Mouse (Mus musculus) stomach, embryonic 14.5 days (tissue): Measurements from ENCODE around the gene Klrb1b. TPM values are rescaled to one million over a fixed set of nuclear protein-coding genes. Genes with fewer than 3 reads are reported as not detected.

Source experiments
- ATAC-seq: fragments of 200-750 bp; cut with Nextera tagmentation; 2 replicates; pipeline ENCODE4 v1.8.0; 2017; ENCODE audit warnings: low read depth, moderate TSS enrichment; ENCODE audit not compliant: insufficient number of reproducible peaks, insufficient read depth, low FRiP score
- H3K27ac ChIP-seq: fragments of 300-500 bp; sonication (generic); 2 replicates; pipeline ENCODE4 v1.5.1; 2014; ENCODE audit warnings: mild to moderate bottlenecking, low read length, moderate library complexity, mixed read lengths
- H3K27me3 ChIP-seq: fragments of 300-500 bp; sonication (generic); 2 replicates; pipeline ENCODE4 v1.6.1; 2014; ENCODE audit warnings: low read length, control low read depth, mixed read lengths; ENCODE audit not compliant: control insufficient read depth, insufficient read depth
- H3K36me3 ChIP-seq: fragments of 300-500 bp; sonication (generic); 2 replicates; pipeline ENCODE4 v1.6.1; 2014; ENCODE audit warnings: mild to moderate bottlenecking, control low read depth, low read length, moderate library complexity, mixed read lengths; ENCODE audit not compliant: control insufficient read depth, insufficient read depth
- H3K4me1 ChIP-seq: fragments of 300-500 bp; sonication (generic); 2 replicates; pipeline ENCODE4 v1.6.1; 2014; ENCODE audit warnings: low read length, control low read depth, mixed read lengths; ENCODE audit not compliant: control insufficient read depth, insufficient read depth
- H3K4me2 ChIP-seq: fragments of 300-500 bp; sonication (generic); replicated peaks from 2 replicates; pipeline ENCODE4 v1.6.1; 2014; ENCODE audit warnings: low read depth, low read length, control low read depth
- H3K4me3 ChIP-seq: fragments of 300-500 bp; sonication (generic); 2 replicates; pipeline ENCODE4 v1.5.1; 2014; ENCODE audit warnings: low read depth, low read length, control low read depth
- H3K9ac ChIP-seq: fragments of 300-500 bp; sonication (generic); replicated peaks from 2 replicates; pipeline ENCODE4 v1.6.1; 2014; ENCODE audit warnings: low read depth, mild to moderate bottlenecking, control low read depth, low read length, moderate library complexity, mixed read lengths
- H3K9me3 ChIP-seq: fragments of 300-500 bp; sonication (generic); 2 replicates; pipeline ENCODE4 v1.6.1; 2016; ENCODE audit warnings: low read depth, low read length, control low read depth; ENCODE audit not compliant: control insufficient read depth
- WGBS: fragments of 180-500 bp; shearing (Covaris S2); extraction: QIAGEN DNeasy Blood & Tissue Kit; methylation state at CpG from one replicate; pipeline ENCODE4 v1.1.7; 2014; 5-methylcytosine and 5-hydroxymethylcytosine counted together
- polyA plus RNA-seq: library from polyadenylated mRNA; unstranded; fragments of >200 nt; fragmentation: Nextera tagmentation; extraction: Ambion mirVana; gene quantifications from 2 replicates; pipeline ENCODE4 v1.2.1, GENCODE M21; 2014

Klrb1b gene
- polyA plus RNA-seq, 1 experiment from 2014 or later, result 0.29 TPM

DNA sequence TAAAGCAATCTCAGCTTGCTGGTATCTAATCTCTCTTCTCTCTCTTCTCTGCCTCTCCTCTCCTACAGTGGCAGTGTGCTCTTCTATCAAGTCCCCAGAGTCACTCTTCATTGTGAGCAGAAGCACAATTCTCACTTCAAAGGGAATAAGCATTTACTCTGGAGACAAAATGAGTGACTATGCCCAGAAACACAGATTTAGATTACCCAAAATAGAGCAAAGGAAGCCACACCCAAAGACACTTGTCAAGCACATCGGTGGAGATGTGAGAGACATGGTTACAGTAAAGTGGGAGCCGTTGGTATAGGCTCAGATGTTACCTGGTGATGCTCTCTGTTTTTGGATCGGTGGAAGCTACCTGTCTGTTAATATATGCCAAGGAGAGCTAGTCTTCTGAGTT is 26.6 kb upstream of the Klrb1b start:
- Histone ChIP-seq H3K4me3 (no peak overlapping the region), H3K27me3 (no peaks in the 10 kb centered on the region), H3K9ac (no peak overlapping the region), H3K9me3 (no peaks in the 10 kb centered on the region), H3K4me1 (no peaks in the 10 kb centered on the region), H3K27ac (no peak overlapping the region), H3K36me3 (no peaks in the 10 kb centered on the region), H3K4me2 (no peak overlapping the region)
- ATAC-seq, result no peak
- WGBS, result 81% methylated on average over 3 of the region's 3 CpGs

DNA sequence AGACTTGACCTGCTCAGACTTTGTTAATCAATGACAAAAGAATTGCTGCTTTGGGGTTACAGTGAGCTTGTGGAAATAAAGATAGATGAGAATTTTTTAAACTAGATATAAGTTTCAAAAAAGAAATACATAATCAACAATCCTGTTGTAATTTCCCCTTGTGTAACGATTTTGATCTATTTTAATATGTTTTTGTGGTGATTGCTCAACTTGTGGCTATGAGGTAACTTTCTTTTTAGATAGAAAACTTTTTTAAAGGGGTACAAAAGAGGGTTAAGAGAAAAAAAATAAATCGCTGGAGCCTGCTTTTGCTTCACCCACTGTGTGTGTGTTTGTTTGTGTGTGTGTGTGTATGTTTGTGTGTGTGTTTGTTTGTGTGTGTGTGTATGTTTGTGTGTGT is 25.0 kb upstream of the Klrb1b start:
- WGBS, result 83% methylated on average over 2 of the region's 2 CpGs
- ATAC-seq, result no peak

DNA sequence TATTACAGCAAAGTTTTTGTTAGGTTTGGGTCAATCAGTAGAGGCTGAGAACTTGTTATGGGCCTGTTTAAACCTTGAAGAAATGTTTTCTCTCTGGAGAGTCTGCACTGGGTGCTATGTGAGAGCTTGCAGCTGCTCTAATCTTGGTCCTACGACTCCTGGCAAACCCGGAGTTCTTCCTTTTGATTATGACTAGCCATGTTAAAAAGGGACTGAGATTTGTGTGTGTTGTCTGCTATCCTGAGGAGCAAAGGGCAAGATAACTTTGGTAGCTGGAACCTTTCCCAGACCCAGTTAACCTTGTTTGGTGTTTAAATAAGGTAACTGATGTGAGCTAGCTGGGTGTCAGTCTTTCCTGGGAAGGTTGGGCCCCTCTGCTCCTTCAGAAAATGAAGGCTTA is 24.5 kb upstream of the Klrb1b start:
- H3K9me3 ChIP-seq, result no peaks in the 10 kb centered on the region
- H3K4me1 ChIP-seq, result no peaks in the 10 kb centered on the region
- H3K36me3 ChIP-seq, result no peaks in the 10 kb centered on the region
- no peak overlapping the region for H3K4me2 ChIP-seq
- WGBS, result 43% methylated on average over 2 of the region's 2 CpGs
- H3K4me3 ChIP-seq, result no peak overlapping the region
- ATAC-seq, result no peak
- H3K27ac ChIP-seq, result no peak overlapping the region
- no peaks in the 10 kb centered on the region for H3K27me3 ChIP-seq
- no peak overlapping the region for H3K9ac ChIP-seq

More for the DNA sequence above, 25.0 kb upstream of the Klrb1b start:
- H3K27me3 ChIP-seq, result no peaks in the 10 kb centered on the region
- no peaks in the 10 kb centered on the region for H3K36me3 ChIP-seq
- H3K4me3 ChIP-seq, result no peak overlapping the region
- H3K4me1 ChIP-seq, result no peaks in the 10 kb centered on the region
- H3K27ac ChIP-seq, result no peak overlapping the region
- no peak overlapping the region for H3K4me2 ChIP-seq
- no peak overlapping the region for H3K9ac ChIP-seq
- H3K9me3 ChIP-seq, result no peaks in the 10 kb centered on the region

DNA sequence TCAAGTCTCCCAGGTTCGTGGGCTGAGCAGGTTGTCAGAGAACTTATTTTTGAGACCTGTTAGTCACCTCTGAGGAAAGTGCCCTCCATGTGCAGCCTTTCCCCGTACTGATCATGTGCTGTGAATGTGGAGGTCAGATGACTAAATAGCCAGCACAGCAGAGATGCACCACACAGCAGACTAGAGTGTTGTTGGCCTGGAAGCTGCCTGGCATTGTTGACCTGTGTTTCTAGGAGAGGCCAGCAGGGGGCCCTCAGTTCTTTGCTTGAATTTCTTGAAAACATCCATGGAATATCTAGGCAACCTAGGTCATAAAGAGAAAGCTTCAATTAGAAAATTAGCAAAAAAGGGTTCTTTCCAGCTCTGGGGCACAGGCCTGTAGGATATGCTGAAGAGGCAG is 23.8 kb upstream of the Klrb1b start:
- H3K4me1 ChIP-seq, result no peaks in the 10 kb centered on the region
- H3K9ac ChIP-seq, result no peak overlapping the region
- no peaks in the 10 kb centered on the region for H3K27me3 ChIP-seq
- no peak for ATAC-seq
- no peak overlapping the region for H3K27ac ChIP-seq
- no peaks in the 10 kb centered on the region for H3K9me3 ChIP-seq
- no peaks in the 10 kb centered on the region for H3K36me3 ChIP-seq
- WGBS, result 58% methylated on average over 2 of the region's 2 CpGs
- H3K4me2 ChIP-seq, result no peak overlapping the region
- no peak overlapping the region for H3K4me3 ChIP-seq

DNA sequence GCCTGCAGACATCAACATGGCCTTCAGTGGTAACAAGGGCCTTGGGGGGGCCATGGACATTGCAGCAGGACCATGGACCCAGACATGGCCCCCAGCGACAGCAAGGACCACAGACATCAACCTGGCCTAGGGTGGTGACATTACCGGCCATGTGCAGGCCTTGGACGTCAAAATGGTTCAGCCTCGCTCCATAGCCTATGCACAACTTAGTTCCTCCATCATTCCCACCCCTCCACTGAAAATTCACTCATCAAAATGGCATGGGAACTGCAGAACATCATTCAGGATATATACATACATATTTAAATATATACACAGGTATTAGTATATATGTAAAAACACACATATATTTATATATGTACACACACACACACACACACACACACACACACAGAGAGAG is 21.3 kb upstream of the Klrb1b start:
- Histone ChIP-seq H3K36me3 (no peaks in the 10 kb centered on the region), H3K4me3 (no peak overlapping the region), H3K9ac (no peak overlapping the region), H3K4me1 (peaks cover 3% of the 10 kb centered on the region; the same call in 1 of the 2 replicates), H3K4me2 (no peak overlapping the region), H3K9me3 (no peaks in the 10 kb centered on the region), H3K27ac (no peak overlapping the region), H3K27me3 (no peaks in the 10 kb centered on the region)
- WGBS, result 93% methylated on average over 4 of the region's 4 CpGs
- ATAC-seq, result no peak

DNA sequence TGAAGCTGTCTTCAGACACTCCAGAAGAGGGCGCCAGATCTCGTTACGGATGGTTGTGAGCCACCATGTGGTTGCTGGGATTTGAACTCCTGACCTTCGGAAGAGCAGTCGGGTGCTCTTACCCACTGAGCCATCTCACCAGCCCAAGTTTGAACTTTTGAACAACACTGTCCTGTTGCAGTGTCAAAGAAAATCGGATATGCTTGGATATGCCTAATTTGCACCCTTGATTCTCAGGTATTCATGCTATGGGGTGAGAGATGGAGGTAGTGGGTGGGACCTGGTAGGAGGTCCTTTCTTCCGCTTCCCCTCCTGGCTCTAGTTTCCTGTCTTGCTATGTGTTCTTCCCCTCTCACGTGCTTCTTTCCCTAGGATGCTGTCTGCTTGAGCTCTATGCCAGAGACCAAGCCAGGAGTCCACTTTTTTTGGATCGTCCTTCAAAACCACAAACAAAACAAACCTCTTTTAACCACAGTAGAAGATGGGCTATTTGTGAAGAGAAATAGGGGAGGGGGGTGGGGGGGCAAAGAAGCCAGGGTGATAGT is 19.9 kb upstream of the Klrb1b start:
- no peak for ATAC-seq
- Histone ChIP-seq H3K9me3 (no peaks in the 10 kb centered on the region), H3K27ac (no peak overlapping the region), H3K27me3 (no peaks in the 10 kb centered on the region), H3K36me3 (no peaks in the 10 kb centered on the region), H3K4me2 (no peak overlapping the region), H3K9ac (no peak overlapping the region), H3K4me1 (peaks cover 3% of the 10 kb centered on the region; the same call in 1 of the 2 replicates), H3K4me3 (no peak overlapping the region)
- 71% methylated on average over 6 of the region's 9 CpGs for WGBS

DNA sequence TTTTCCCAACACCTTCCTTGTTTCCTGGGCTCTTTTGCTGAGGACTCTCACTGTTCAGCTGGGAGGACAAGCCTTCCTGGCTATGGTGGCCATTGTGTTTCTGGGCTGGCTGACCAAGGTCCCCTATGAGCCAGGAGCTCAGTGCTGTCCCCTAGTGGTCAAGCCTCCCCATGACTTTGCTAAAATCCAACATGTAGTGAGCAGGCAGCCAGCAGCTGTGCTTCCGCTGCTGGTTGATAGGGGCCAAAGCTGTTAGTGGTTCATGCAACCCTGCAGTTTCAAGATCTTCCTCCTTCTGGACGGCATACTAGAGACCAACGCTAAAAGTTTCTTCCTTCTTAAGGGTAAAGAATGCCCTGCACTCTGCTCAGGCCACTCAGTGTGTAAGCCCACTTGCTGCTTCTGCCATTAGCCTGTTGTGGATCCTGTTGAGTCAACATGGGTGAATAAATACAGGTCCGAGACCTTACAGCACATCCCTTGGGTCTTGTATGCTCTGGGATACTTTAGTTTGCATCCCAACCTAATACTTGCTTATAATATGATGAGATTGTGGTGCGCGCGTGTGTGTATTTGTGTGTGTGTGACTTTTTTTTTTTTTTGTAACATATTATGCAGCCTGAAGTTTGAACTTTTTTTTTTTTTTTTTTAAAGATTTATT is 19.3 kb upstream of the Klrb1b start:
- Histone ChIP-seq H3K4me3 (no peak overlapping the region), H3K4me1 (peaks cover 3% of the 10 kb centered on the region; the same call in 1 of the 2 replicates), H3K9ac (no peak overlapping the region), H3K27ac (no peak overlapping the region), H3K4me2 (no peak overlapping the region), H3K27me3 (no peaks in the 10 kb centered on the region), H3K36me3 (no peaks in the 10 kb centered on the region), H3K9me3 (no peaks in the 10 kb centered on the region)
- WGBS, result 35% methylated on average over 7 of the region's 7 CpGs
- no peak for ATAC-seq

DNA sequence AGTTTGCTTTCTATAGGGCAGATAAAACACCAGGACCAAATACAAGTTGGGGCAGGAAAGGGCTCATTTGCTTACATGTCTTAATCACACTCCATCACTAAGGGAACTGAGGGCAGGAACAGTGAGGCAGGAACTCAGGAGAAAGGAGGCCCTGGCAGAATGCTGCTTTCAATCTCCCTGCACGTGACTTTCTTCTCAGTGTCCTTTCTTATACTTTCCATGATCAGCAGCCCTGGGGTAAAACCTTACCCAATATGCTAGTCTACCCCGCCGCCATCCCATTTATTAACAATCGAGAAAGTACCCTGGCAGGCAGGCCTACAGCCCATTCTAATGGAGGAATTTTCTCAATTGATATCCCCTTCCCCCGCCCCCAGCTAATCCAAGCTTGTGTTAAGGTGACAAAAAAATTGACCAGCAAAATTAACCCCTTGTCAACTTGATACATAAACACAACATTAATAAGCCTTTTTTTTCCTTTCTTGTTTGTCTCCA is 18.5 kb upstream of the Klrb1b start:
- H3K27me3 ChIP-seq, result no peaks in the 10 kb centered on the region
- peak overlapping the region; percentile 90; the same call in 1 of the 2 replicates for H3K27ac ChIP-seq
- H3K9me3 ChIP-seq, result no peaks in the 10 kb centered on the region
- ATAC-seq, result no peak
- H3K9ac ChIP-seq, result no peak overlapping the region
- H3K4me1 ChIP-seq, result peaks cover 3% of the 10 kb centered on the region; the same call in 1 of the 2 replicates
- no peak overlapping the region for H3K4me2 ChIP-seq
- 83% methylated on average over 5 of the region's 5 CpGs for WGBS
- no peaks in the 10 kb centered on the region for H3K36me3 ChIP-seq
- no peak overlapping the region for H3K4me3 ChIP-seq
